Mouse (Mus musculus) heart, postnatal 0 days (tissue): ENCODE measurements around the gene Nrgn.

ENCODE experiments used
- CTCF ChIP-seq: IDR thresholded peaks from 2 replicates; pipeline ENCODE4 v1.5.1; 2016; ENCODE audit warnings: antibody characterized with exemption, control low read depth, low read depth
- EP300 ChIP-seq: IDR thresholded peaks from 2 replicates; pipeline ENCODE4 v1.6.1; 2016; ENCODE audit warnings: antibody characterized with exemption, low read depth

DNA sequence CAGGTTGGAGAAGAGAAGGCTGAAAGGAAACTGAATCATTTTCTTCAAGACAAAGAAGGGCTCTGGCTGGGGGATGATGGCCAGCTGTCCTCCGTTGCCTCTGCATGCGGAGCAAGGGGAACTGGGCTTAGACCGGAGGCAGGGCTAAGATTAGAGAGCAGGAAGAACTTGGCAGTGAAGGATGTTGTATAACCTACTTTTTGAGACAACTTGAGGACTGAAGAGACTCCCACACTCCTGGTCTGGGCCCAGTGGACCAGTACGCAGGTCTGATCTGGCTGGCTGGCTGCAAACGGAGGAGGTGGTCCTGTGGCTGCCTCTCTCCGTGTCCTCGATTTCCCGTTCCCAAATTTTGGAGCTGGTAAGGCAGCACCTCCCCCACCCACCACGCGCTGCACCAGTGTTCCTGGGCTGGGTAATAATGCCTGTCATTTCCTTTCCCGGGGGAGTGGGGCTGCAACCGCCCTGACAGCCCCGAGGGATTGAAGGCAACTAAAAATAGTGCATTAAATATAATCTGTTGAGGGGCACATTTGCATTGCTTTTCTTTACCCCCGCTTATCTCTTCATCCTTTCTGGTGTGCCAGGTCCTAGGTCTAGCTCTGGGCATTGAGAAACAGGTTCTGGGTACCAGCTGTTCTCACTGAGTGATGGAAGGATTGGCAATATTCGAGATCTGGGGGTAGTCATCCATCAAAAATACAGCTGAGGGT is 15.3 kb upstream of the Nrgn start:
- TF ChIP-seq EP300 (no peak), CTCF (no peak)
